Mouse (Mus musculus): ENCODE results near the gene Bik.

Bik gene

GRCm38 (mm10) chr15:83583419-83584156 is 56.9 kb downstream of the Bik start:
- peak; percentile 73 for DNase-seq (ENCODE audit: low read depth)

GRCm38 (mm10) chr15:83584741-83585220 is 58.1 kb downstream of the Bik start:
- DNase-seq (ENCODE audit: low read depth) = no peak

GRCm38 (mm10) chr15:83590841-83591240 is 64.2 kb downstream of the Bik start:
- no peak for DNase-seq (ENCODE audit: low read depth)

- no peak for DNase-seq (ENCODE audit: low read depth)
Observed at GRCm38 (mm10) chr15:83591758-83592157, 65.1 kb downstream of the Bik start.

- no peak for DNase-seq (ENCODE audit: low read depth)
Observed at GRCm38 (mm10) chr15:83592260-83593188, 65.9 kb downstream of the Bik start.

- no peak for DNase-seq (ENCODE audit: low read depth)
Observed at GRCm38 (mm10) chr15:83593189-83593585, 66.5 kb downstream of the Bik start.

- peak; percentile 57 for DNase-seq (ENCODE audit: low read depth)
Observed at GRCm38 (mm10) chr15:83593702-83594512, 67.2 kb downstream of the Bik start.
